Mouse (Mus musculus): ENCODE results near the gene Mroh7.

GRCm38 (mm10) chr4:106643483-106644217, 87.1 kb downstream of the Mroh7 start:
- TF ChIP-seq GATA1 (IDR thresholded peaks at IDR 0.05; ENCODE audit: low read length): no peak
- TF ChIP-seq TAL1 (IDR thresholded peaks at IDR 0.05; ENCODE audit: low read length): no peak

All from erythroblast, embryonic 14.5 days (primary cell).